Mouse (Mus musculus): ENCODE measurements at regions not wholly inside any gene's neighbourhood (a gene's known extent, or its start where the extent isn't known, plus 50 kb on each side); places are given as distances from the start of the nearest gene placed in this dataset.

DNA sequence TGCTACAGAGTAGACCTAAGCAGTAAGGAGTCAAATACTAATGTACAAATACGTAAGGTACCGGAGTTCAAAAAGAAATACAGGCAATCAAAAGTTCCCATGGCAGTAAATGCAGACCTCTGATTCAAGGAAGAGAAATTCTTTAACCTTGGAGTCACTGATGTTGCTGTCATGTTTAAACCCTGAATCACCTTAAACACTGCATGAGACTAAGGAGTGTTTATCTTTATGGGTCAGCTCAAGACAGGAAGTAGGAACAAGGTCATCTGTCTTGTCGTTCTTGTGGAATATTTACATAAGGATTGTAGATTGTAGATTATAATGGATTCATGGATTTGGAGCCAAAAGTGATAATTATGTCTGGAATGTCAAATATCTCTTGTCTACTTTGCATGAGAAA is 1708.7 kb upstream of the Slc10a2 start:
- DNase-seq = no peak

DNA sequence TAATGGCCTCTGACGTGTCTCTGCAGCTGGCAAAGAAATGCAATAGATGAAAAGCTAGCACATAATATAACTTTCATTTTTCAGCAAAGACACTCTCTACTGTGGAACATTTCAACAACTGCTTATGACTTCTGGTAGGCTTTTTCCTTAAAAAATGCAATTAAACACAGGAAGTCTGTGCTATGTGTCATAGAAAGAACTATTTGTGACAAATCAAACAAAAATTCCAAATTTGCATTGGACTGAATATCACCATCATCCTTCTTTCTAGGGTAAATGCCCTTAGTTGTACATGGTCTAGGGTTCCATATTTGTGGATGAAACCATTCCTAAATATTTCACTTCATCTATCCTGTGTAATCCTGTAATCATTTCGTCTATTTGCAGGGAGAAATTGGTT is 1702.0 kb upstream of the Slc10a2 start:
- DNase-seq = no peak

DNA sequence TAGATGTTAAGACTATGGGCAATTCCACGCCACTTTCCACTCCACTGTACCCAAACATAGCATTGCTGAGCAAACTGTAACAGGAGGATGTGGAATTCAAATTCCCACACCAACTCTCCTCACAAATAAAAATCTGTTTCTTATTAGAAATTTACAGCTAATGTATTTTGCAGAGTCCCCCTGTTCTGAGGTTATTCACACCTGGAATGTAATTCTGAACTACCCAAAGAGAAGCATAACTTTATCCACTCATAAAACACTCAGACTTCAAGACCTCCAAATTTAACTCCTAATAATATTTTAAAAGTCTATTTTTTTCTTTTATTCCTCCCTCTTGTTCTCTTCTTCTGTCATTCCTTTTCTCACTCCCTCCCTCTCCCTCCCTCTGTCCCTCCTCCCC is 1698.0 kb upstream of the Slc10a2 start:
- no peak for DNase-seq

DNA sequence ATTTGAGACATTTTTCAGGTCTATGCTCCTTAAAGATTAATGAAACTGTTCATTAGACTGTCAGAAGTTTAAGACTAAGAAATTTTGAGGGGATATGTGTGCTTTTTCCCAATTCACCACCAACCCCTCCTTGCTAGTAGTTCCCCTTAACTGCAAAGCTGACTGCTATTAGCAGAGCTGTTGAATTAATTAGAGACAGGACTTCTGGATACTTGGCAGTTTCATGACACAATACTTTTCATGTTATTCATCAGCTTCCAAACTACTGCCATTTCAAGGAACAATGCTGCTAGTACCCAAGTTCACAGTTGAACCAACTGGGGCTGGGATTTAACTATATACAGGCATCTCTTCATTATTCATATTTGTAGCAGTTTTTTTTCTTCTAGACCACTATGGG is 1695.9 kb upstream of the Slc10a2 start:
- no peak for DNase-seq

DNA sequence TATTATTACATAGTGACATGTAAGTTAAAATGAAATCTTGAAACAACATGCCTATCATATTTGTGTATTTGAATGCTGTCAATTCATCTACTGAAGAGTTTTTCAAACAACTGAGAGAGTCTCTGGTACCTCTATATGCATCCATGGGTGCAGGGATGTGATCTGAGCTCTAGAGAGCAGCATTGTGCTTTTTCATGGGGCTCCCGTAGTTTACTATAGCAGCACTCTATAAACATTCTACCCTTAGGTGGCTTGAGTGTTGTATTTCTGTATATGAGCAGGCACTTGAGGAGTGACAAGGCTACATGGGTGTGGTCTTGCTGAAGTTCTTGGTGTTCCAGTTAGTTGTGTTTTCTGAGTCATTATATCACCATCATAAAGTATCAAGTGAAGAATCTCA is 1683.9 kb upstream of the Slc10a2 start:
- no peak for DNase-seq

DNA sequence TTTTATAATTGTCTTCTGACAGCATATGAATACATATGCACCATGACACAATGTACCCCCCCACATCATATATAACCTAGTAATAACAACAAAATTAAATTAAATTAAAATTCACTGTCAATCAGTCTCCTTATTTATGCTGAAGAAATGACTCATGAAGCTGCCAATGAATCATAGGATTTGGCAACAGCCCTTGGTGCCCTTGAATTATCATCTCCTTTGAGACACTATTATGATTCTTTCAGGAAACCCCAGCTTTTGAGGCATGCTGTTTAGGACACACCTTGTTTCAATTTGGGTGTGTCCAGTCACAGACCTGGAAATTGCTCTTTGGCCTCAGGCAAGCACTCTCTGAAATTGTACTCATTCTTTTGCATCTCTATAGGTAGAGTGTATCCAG is 1675.8 kb upstream of the Slc10a2 start:
- DNase-seq = no peak

DNA sequence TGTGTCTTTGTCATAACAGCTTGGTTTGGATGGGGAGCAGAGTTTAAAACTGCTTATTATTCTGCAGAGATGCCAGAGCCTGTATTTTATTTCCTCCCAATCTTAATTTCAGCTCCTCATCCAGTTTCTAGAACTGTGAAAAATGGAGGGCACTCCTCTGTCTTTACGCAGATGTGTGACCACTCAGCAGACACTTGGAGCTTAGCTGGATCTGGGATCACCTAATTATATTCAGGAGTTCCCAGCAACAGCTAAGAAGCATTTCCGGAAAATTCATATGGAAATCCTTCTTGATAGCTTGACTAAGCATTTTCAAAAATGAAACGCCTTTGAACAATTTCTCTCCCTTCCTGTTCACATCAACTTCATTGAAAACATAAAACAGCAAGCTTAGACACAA is 1670.0 kb upstream of the Slc10a2 start:
- no peak for DNase-seq

DNA sequence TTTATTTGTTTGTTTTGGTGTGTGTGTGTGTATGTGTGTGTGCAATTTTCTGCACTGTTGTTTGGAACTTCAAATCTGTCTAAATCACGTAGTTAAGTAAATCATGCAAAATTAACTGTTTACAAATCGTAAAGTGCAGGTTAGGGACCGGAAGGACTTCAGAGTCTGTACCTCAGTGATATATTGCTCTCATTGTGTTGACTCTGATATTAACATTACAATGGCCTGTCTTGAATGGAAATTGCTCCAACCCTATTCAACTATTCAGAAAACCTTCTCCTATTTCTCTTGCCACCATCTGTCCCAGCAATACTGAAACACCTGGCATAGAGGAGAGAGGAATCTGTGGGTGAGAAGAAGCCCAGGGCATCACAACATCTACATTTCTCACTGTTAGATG is 1624.4 kb upstream of the Slc10a2 start:
- no peak for DNase-seq

DNA sequence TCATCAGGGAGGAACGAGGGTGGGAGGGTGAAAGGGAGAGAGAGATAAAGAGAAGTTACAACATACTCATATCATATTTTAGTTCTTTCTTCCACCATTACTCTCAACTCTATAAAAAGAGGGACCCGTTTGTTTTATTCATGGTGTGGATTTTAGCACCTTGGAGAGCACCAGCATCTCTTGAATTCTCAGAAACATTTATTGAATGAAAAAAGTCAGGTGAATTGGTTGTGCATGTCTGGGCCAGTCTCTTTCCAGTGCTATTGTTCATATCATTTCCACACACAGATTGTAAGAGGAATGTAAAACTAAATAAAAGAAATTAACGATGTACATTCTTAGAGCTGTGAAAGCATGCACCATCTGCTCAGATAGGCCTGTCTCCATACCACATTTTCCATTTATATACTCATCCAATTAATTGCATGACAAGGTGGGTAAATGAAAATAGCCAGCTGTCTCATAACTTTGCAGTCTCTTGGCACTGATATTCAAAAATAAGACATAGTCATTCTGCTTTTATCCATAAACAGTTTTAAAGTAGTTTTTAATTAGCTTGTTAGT is 1603.8 kb upstream of the Slc10a2 start:
- DNase-seq = no peak

DNA sequence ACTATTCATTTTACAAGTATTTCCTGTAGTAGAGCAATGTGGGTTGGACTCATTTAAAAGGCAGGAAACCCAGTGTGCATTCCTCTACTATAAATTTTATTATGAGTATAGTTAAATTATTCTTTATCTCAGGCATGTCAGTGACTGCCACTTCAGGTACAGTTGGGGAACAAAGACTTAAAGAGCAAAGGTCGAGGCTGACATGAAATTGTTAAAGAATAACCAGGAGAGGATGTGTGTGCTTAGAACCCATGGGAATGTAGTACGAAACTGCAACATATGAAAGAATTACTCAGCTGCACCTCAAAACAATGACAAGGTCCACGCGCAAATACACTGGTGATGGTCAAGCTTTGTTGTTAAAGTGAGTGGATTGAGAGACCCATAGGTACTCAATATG is 1583.4 kb upstream of the Slc10a2 start:
- no peak for DNase-seq

DNA sequence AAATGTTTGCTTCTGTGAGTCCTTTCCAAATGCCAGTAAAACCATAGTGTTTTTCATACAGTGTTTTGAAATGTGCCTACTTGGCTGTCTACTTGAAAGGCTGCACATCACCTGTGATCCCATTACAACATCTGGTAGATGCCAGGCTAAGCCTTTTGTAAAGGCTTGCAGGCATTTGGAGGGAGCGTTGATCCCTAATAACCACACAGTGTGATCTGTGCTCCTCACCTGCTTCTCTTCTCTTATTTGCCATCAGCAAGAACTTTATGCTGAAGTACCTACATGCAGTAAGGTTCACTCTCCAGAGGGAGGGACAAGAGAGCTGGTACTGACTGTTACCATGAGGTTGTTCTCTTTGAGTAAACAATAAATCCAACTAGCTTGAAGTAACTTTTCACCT is 1553.7 kb upstream of the Slc10a2 start:
- DNase-seq = no peak

DNA sequence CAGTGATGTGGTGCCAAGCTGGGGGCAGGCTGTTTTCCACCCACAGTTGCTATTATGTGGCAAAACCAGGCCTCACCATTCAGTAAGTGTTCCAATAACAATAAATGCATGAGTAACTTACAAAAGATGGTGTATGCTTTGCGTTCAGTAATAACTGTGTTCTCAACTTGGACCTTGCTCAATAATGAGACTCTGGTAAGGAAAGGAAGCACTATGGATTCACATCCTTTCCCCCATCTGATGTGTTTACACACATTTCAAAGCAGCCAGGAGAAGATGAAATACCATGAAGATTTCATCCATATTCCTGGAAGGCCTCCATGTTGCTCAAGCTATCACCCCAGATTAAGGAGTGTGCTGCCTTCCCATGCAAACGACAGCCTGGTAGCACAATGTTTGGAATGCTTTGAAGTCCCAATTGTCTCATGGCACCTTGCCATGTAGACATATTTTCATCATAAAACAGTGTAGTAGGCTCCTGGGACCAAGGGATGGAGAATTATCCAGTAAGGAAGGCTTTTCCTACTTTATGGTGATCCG is 1552.4 kb upstream of the Slc10a2 start:
- DNase-seq = no peak

DNA sequence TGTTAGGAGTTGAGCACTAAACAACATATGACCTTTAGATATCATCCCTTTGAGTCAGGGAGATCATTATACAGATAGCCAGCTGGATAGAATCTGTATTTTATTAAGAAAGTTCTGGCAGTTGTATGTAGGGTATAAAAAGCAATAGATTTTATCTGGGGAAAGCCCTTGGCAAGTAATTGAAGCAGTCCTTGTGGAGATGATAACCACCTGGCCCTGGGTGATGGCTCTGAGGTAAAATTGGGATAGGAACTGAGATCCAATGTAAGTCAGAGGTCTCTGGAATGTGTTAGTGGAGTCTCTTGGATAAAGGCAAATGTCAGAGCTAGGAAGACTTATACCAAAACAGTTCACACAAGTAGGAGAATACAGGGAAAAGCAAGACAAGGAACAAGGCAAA is 1547.0 kb upstream of the Slc10a2 start:
- DNase-seq = no peak

DNA sequence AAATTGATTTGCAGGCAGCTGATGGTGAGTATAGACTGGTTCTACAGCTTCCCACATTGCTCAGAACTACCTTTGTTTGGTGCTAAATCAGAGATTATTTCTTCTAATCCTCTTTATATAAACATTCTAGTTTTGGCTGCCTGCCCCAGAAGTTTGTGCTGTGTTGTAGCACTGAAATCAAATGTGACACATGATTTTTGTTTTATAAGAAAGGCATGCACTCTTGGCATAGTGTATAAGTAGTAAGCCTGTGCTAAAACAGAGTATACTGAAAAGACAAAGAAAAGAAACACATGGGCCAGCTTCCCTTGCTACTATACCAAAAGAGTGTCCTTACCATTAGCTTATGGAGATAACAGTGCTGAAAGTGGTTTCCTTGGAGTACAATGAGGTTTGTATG is 1542.9 kb upstream of the Slc10a2 start:
- no peak for DNase-seq

DNA sequence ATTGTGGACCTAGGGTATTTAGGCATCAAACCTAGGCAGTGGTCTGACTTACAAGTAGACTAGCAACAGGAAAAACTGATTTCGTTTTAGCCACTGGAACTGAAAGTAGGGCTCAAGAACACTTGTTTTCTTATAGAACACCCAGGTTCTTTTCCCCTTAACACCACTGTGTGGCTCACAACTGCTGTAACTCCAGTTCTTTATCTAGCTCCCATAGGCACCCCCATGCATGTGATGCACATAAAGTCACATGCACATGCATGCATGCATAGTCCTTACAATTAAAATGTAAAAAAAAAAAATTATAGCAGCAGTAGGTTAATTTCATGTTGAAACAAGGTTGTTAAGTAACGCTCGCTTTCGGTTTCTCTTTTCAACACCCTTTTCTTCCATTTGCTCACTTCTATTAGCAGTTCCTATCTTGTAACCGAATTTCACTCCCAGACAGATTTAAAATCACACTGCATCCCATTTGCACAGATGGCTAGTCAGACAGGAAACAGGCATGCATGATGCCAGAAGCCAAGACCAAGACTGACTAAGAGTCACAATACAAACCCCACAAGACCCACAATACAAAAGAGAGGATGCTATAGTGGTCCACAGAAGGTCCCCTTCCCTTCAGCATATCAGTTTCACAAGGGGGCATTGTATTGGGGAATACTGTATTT is 1540.3 kb upstream of the Slc10a2 start:
- no peak for DNase-seq

DNA sequence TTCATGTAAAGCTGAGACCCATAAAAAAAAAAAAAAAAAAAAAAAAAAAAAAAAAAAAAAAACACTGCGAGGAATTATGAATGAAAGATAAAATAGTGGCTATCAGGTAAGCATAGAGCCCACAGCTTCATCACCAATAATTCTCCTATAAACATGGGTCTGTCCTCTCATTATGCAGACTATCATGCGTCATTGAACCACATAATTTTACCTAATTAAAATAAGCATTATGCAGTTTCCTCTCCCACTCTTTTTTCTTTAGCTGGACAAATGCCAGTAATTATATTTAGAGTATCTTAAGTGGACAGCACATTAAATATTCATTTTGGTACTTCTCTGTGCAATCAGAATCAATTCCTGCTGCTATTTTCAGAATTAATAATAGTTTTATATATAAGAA is 1539.2 kb upstream of the Slc10a2 start:
- no peak for DNase-seq

DNA sequence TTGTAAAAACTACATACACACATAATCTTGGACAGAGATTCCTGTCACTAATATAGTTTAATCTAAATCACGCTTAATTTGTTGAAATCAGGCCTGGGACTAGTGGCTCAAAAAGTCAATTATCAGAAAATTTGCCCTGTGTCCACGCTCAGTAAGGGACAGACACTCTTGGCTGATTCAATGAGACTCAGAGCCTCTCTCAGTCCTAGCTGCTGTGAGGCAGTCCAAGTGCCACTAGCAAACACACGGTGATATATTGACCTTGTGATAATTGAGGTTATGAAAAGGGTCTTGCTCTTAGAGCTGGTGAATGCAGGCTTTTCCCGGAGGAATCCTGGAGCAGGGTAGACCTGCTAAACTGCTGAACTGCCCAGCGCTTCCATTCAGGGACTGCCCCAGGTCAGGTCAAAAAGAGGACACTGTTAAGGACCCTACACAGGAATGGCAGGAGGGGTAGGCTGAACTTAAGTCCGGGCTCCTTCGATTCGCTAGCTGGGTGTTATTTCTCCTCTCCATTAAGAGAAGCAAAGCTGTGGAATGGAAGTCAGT is 1521.9 kb upstream of the Slc10a2 start:
- no peak for DNase-seq

DNA sequence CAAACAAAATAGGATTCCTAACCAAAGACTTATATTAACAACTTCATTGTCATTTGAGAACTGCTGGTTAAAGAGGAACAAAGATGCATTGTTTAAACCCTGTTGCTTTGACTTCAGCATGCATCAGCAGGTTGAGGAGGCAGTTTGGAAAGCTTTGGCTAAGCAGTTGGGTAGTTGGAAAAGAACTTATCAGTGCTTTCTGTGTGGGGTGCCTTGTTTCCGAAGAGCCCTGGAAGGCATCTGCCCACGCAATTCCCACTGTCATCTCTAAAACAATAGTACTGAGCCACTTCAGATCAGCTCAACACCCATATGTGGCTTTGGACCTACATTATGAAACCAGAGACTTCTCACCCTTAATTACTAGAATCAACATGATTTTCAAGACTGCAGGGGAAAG is 1503.7 kb upstream of the Slc10a2 start:
- DNase-seq = no peak

DNA sequence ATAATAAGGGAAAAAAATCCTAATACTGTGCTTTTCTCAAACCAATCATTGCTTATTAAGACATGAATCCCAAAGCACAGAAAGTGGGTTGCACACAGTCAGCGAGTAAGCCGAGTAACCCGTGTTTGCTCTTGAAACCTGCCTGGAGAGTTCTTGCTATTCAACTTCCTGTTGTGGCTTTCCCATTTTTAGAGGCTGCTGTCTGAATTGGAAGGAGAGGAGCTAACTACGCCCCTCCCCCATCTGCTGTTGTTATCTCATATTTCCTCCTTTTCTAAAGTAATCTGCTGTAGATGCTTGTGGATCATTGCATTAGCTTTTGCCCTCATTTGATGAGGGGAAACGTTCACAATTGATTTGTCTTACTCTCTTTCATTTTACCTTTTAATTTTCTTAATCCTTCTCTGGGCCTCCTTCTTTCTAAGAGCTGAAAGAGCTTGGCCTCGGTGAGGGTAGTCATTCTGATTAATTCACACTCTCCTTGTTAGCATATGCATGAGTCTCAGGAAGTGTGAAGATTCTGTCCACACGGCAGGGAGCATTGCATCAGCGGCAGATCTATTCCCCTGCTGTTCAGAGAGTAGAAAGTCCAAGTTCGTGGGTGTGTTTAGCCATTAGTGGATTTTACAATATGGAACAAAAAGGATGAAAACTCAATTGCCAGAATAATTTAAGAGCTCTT is 1501.8 kb upstream of the Slc10a2 start:
- DNase-seq = no peak

DNA sequence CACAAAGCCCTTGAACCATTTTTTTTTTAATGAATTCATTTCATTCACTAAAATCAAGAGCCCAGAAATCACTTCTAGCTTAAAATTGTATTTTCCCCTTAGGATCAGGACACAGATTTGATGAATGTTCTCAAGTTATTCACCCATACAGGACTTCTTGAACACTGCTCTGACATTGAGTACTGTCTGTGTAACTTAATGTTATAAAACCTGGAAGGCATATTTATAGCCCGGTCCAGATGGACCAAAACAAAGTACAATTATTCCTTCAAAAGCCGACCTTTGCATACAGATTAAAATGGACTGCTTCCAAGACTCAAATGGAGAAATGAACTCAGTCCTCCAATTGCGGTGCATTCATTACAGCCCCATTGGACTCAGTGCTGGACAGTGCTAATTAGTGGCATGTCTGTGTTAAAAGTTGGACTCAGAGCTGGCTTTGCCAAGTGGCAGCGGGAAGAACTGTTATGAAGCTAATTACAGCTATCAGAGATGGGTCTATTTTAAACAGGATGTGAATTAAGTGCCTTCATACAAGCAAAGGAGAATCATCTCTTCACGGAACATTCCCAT is 1499.2 kb upstream of the Slc10a2 start:
- no peak for DNase-seq

DNA sequence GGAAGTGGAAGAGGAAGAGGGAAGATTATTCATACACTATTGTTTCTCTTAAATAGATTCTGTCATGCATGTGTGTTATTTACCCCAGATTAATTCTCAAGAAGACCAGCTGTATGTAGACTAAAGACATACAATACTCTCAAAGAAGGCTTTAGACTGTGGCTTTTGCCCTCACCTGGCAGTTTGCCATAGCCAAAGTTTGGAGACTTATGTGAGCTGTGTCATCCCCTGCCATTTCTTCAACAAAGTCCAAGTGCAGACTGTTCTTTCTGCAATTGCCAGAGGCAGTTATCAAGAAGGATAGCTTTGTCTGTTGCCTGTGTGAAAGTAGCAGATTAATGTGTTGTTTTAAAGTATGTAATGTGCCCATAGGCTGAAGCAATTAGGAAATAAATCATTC is 1485.0 kb upstream of the Slc10a2 start:
- DNase-seq = no peak

DNA sequence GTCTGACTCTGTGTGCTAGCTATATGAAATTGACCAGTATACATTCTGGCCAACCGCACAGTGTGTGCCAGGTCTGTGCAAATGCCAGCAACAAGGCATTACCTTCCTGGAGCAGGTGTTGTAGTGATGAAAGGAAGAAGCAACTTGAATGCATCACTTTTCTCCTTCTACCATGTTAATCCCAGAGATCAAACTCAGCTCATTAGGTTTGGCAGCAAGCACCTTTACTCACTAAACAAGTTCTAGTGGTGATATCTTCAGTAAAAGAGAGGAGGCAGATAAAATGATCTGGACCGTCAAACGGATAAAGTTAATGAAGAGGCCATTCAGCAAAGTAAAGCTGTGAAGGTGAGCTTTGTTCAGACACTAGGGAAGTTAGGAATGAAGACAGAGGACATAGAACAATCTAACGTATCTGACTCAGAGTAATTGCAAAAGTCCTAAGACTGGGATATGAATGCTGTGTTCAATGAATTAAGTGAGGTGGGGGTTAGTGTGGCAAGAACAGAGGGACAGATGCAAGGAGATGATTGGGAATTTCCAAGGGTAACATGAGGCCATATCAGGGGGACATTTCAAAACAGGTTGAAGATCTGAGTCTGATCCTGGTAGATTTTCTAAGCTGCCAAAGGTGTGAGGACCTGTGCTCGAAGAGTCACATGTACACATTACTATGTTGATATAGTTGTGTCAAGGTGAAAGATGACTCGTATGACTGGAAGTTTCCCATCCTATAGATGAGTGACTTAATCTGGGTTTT is 1478.4 kb upstream of the Slc10a2 start:
- no peak for DNase-seq

DNA sequence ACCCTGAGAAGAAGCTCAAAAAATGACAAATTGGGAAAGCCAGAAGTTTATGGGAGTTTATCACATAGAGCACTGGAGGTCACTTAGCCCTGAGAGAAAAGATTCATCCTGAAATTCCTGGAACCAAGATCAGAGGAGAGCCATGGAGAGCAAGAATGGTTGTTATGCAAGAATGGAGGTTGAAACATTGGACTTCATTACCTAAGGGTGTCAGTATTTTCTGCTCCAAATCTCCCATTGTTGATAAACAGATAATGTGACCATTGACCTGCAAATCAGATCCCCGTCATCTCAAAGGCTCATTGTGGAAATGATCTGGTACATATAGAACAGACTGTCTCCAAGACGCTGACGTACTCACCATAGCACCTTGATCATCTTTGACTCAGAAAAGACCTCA is 1477.6 kb upstream of the Slc10a2 start:
- no peak for DNase-seq

All from lung, postnatal 4 days (tissue).